Mouse (Mus musculus): ENCODE results near the gene Serinc5.
A peak's percentile ranks its signal among the peaks of the same experiment; 100 is the strongest.
"Not testable (repeated sequence)": the region's sequence is repeated elsewhere in the genome, so short reads cannot be mapped to it uniquely, and the experiment has no call there.

Gene Serinc5

DNA sequence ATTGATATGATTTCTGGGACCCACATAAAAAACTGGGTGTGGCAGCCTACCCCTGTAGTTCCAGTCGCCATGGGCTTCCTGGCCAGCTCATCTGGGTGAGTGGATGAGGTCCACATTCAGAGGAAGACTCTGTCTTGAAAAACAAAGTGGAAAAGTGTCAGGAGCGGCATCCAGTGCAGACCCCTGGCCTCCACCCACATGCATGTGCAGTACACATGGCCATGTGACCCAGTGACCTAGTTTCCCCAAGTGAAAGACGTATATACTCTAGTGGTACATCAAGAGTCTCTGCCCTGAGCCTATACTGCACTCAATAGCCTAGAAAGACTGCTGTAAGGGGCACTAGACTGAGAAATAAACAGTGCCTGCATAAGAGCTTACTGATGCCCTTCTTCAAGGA is 48.7 kb downstream of the Serinc5 start:
- no peak for ATAC-seq (ENCODE audit: insufficient number of reproducible peaks, low FRiP score, low TSS enrichment)

DNA sequence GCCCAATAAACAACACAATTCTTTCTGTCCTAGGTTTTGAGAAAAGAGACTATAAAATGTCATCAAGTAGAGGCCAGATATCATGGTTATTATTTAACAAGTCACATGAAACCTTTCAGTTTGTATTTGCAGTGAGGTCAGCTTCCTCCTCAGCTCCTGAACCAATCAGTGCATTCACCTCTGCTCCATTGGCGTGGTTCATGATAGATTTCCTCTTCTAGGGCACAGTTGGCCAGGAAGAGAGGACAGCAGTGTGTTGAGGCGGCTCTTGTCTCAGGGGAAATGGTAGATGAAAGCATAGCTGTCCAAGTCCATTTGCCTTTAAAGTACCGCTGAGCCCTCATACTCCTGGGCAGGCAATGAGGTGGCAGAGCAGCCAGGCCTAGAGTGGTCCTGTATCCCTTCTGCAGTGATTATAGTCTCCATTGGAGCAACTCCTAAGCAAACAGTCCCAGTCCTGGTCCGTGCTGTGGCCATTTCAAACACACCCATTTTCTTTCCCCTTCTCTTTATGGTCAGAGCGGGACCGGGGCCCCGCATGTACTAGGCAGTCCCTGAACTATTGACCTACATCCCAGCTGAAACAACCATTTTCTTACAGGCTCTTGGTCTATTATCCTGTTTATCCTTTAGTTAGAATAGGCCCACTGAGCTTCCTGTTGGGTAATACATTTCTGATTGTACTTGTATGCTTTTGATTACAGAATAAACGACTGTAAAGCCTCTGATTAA is 51.8 kb downstream of the Serinc5 start:
- ATAC-seq (ENCODE audit: insufficient number of reproducible peaks, low FRiP score, low TSS enrichment) = no peak

DNA sequence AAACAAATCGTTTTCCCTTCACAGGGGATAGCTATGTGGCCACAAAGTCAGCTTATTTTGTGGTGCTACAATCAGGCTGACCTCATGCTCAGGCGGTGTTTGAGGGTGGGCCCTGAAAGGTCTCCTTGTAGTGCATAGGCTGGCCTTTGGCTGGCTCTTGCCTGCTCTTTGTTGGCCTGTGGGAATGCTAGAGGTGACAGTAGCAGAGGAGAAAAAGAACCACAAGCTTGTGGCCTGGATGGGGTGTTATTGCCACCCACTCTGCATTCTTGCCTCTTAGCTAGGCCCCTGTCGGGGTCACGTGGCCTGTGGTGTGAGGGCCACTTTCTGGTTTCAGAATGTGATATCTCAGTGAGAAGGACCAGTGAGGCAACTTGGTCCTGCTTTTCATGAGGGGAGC is 54.1 kb downstream of the Serinc5 start:
- no peak for ATAC-seq (ENCODE audit: insufficient number of reproducible peaks, low FRiP score, low TSS enrichment)

DNA sequence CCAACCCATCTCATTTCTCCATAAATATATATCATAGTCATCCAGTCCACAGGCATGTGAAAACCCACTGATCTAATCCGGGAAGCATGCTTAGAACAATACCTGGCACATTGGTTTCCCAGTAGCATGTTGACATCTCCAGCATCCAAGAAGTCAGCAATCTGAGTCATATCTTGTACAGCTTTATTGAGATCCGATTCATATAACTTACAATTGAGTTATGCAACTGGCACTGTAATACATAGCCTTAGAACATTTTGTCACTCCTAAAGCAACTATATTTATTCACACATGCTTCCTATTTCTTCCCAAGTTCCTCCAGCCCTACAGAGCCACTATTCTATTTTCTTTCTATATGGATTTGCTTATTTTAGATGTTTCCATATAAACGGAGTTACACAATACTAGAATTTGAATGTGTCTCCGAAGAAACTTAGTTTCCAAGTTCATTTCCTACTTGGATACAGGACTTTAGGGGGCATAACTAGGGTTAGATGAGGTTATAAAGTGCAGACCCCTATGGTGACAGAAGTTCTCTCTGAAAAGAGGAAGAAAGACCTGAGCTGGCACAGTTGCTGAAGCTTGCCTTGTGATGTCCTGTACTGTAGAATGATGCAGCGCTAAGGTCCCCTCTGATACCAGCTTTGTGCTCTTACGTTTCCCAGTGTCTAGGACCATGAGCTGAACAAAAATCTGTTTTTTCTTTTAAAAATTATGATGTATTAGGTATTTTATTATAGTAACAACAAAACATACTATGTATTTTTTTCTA is 57.5 kb downstream of the Serinc5 start:
- no peak for ATAC-seq (ENCODE audit: insufficient number of reproducible peaks, low FRiP score, low TSS enrichment)

DNA sequence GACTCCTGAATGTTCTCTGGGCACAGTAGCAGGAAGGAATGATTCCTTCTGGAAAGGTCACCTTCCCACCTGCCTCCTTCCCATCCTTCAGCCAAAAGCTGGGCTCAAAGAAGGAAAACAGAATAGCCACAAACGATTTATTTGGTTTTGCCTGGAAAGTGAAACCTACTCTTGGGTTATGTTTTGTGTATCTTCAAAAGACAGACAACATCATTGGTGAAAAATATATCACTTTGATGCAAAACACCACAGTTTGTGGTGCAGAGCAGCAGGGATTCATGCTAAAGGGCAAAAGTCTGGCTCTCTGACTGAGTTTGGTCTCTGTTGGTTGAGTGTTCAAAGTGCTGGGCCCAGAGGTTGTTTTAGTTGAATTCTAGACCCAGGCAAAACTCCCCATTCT is 60.8 kb downstream of the Serinc5 start:
- no peak for ATAC-seq (ENCODE audit: insufficient number of reproducible peaks, low FRiP score, low TSS enrichment)

DNA sequence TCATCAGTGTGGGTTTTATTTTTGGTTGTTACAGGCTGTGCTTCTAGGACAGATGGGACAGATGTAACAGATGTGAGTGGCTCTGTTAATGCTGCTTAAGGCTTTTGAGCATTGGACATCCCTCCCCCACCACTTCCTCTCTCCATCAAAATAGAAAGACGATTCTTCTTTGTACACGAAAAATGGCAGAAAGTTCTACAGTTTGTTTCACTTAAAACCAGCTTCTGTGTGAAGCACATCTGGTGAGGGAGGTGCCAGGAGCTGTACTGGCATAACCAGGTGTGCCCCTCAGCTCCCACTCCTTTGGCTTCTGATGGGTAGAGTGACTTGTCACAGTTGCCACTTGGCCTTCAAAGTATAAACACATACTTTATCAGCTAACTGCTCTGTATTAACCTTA is 63.8 kb downstream of the Serinc5 start:
- ATAC-seq (ENCODE audit: insufficient number of reproducible peaks, low FRiP score, low TSS enrichment) = no peak

DNA sequence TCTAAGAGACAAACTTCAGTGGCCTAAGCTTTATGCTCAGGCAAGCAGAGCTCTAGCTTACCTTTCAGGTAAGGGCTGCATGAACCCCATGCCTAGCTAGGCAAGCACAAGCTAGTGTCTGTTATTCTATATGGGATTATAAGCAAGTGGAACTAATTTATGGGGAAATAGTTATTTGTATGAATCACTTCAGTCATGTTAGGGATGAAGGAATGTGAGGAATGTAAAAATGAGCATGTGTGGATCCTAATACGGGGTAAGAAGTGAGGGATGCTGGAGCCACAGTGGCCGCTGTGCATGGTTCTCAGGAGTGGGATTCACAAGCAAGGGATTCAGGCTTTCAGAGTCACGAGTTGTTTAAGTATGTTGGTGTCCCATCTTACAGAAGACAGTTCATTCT is 64.4 kb downstream of the Serinc5 start:
- no peak for ATAC-seq (ENCODE audit: insufficient number of reproducible peaks, low FRiP score, low TSS enrichment)

DNA sequence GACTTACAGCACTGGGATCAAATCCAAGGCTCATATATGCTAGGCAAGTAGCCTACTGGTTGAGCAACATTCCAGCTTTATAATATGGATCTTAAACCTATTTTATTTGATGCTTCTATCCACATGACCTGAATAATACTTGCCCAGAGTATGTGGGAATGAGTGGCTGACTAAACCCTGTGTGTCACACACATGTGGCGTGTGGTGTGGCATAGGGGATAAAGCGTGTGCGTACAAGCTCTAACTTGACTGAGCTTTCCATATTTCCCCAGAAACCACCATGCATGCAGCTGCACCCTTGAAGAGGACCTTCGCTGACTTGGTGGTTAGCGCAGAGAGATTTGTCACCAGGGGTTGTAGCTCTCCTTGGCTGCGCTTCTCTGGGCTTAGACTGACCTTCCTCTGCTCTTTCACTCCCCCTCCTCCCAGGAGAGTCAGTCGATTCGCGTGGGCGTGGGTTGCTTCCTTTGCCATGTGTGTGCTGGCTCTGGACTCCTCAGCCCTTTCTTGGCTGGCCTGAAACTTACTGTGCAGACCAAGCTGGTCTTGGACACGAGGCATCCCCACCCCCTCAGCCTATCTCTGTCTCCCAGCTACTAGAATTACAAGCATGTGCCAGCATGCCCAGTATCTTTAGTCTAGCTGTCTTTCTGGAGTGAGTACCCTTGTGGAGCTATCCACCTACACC is 65.2 kb downstream of the Serinc5 start:
- peak; percentile 63; the same call in 1 of the 2 replicates for ATAC-seq (ENCODE audit: insufficient number of reproducible peaks, low FRiP score, low TSS enrichment)

DNA sequence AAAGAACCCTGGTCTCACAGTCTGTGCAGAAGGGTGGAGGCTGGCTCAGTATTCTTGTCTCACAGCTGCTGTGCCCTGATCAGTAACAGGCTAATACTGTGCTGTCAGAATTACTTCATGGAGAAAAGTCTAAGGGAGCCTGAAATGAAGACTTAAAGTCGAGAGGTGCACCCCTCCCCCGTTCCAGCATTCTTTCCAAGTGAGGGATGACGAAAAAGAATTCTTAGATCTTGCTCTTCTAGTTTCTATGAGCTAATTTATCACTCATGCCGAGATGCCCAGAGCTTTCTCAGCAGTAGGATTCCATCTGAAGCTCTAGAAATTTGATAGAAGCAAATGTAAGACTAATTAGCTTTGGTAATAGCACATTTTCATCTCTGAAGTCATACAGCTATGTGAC is 66.8 kb downstream of the Serinc5 start:
- no peak for ATAC-seq (ENCODE audit: insufficient number of reproducible peaks, low FRiP score, low TSS enrichment)

DNA sequence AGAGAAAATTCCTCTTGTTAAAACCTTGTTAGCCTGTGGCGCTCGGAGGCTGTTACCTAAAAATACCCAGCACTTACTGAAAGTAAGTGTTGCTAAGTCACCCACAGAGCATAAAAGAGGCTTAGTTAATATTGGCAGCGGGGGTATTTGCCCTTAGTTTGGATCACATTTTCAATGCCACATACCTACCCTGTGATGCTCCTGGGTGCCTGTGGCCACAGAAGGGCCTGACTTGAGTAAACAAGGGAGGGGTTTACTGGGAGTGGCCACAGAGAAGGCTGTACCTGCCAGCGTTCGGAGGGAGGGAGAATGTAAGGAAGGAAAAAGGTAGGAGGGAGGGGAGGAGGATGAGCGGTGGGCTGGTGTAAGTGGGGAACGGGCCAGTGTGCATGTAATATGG is 68.8 kb downstream of the Serinc5 start:
- no peak for ATAC-seq (ENCODE audit: insufficient number of reproducible peaks, low FRiP score, low TSS enrichment)

DNA sequence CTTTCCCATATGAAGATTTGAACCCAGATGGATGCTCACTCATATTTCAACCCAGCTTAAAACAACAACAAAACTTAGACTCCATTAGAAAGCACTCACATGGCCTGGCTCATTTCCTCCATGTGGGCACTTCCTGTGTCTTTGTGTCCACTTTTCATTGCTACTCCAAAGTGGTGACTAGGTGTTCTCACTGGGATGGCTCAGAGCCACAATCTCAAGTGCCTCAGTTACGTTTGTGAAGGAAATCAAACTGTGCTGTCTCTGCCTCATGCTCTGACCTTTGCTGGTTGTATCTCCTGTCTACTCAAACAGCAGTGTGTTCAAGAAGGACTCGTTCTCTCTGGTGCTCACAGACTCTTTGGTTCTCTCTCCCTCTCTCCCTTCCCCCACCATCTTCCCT is 70.7 kb downstream of the Serinc5 start:
- no peak for ATAC-seq (ENCODE audit: insufficient number of reproducible peaks, low FRiP score, low TSS enrichment)

DNA sequence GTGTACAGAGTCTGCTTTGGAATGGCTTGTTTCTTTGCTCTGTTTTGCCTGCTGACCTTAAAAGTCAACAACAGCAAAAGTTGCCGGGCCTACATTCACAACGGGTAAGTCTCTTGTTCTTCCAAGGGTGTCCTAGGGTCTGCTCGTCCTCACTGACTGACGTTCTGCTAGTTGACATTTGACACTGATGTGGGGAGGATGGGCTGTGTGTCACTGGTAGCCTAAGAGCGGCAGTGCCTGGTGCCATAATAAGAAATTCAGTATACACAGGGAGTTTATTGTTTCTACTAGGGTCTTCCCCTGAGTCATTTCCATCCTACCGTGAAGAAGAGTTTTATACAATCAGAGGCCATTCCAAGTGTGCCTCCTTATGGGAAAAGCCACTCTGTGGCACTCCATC is 71.9 kb downstream of the Serinc5 start:
- no peak for ATAC-seq (ENCODE audit: insufficient number of reproducible peaks, low FRiP score, low TSS enrichment)

DNA sequence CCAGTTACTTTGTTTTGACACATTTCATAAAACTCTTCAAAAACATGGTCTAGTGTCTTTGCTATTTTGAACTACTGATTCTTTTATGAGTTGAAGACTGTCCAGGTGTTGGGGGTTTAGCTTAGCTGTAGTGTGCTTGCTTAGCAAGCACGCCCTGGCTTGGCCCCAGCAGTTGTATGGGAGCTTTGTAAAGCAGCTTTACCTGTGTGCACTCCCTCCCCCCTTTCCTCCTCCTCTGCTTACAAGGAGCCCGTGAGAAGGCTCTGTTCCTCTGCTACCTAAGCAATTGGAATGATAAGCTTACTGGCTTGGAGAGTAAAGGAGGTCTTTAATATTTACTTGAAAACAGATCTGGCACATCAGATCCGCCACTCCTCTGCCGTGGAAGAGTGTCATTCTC is 72.6 kb downstream of the Serinc5 start:
- ATAC-seq (ENCODE audit: insufficient number of reproducible peaks, low FRiP score, low TSS enrichment) = no peak

DNA sequence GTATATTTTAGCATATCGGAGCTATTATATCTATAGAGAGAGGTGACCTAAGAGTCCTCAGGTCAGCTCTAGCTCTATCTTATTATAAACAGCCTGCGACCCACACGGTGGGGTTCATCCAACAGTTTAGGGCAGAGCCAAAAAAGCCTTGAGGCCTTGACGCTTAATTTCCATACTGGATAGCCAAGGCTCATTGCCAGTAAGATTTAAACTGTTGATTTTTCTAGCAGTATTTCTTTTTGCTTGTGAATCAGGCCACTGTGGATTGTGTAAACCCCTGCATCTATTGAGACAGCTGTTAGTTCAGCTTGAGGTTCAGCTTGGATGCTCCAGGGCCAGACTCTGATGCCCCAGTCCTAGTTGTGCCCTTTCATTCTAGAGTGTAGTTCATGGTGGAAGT is 73.4 kb downstream of the Serinc5 start:
- ATAC-seq (ENCODE audit: insufficient number of reproducible peaks, low FRiP score, low TSS enrichment) = no peak

DNA sequence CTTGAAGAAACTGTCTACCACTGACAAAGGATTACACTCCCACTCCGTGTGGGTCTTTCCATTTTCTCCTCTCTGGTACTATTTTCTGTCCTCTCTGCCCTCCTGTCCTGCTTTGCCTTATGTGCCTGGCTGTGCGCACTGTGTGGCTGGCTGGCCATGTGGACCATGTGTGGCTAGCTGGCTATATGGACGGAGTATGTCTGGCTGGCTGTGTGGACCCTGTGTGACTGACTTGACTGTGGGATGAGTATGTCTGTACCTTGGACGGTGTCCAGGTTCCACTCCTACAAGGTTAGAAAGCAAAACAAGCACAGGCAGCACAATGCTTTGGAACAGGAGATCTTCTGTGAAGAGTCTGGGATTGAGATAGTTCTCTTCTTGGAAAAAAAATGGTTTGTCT is 74.4 kb downstream of the Serinc5 start:
- ATAC-seq (ENCODE audit: insufficient number of reproducible peaks, low FRiP score, low TSS enrichment) = no peak

DNA sequence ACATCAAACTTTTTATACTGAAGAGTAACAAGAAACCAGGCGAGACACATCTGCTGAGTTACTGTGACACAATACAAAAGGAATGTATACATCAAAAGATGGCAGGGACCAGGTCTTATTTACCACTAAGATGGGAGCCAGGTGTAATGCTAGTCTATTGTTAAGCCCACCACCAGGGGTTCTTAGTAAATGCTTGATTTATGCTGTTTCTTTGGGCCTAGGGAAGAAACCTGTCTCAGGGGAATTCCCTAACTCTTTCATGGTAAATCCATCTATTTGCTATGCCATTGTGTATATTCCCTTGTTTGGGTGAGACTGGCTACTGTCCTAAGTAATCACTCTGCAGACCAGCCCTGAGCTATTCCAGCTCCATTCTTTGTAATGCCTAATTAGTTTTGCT is 76.3 kb downstream of the Serinc5 start:
- not testable (repeated sequence) for ATAC-seq (ENCODE audit: insufficient number of reproducible peaks, low FRiP score, low TSS enrichment)

DNA sequence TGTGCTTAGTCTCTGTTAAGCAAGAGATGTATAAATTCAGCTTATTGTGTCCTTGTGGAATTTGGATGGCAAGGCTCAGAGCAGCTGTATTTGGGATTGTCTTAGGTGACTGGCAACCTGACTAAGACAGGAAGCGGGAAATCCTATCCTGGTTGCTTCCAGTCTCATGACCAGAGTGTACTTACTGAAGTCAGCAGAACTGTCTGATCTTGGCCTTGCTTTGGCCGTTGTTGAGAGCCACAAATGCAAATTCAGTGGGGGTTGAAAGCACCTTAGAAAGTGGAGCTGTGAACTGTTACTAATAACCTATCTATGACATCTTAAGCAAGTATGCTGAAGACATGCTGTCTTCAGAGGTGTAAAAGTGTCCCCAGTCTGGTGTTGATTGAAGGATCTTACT is 78.2 kb downstream of the Serinc5 start:
- no peak for ATAC-seq (ENCODE audit: insufficient number of reproducible peaks, low FRiP score, low TSS enrichment)

DNA sequence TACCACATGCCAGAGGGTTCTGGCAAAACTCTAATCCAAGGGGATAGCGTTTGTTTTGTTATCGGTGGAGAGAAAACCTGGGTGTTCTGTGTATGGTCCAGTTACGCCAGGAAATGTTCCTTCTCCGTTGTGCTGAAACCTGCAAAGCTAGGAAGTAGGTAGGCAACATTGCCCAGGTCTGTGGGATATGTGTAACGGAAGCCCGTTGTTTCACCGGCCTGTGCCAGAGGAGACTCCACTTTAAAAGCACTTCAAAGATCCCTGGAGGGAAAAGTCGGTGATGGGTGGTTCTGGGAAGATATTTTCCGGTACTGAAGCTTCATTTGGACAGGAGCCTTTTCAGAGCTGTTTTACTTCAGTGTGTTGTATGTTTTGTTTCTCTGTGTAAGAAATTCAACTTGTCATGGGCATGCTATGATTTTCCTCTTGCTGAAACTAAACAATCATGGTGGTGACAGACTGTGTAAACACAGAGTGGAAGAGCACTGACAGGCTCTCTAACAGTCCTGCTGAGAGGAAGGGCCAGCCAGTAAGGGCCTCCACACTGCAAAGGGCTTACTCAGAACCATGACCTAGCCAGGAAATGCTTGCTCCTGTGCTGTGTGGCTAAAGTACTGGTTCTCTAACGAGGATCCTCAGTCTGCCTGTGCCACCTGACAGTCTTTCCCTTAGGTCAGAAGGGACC is 83.1 kb downstream of the Serinc5 start:
- ATAC-seq (ENCODE audit: insufficient number of reproducible peaks, low FRiP score, low TSS enrichment) = no peak

DNA sequence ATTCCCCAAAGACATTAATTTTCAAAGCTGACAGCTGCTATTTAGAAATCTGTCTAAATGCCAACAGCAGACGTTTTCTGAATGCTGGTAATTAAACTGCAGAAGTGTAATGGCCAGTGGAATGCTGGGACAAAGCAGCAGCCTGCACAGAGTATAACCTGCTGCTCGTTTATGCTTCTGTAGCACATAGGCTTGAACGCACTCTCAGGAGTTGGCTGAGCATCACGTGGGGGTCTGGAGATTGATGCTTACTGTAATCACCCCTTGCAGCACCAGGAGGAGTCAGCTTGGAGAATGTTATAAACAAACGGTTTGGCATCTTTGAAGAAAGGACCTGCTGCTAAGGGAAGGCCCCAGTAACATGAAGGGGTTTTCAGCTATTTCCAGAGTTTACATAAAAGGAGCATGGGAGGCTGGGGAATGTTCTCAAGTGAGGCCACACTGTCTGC is 85.6 kb downstream of the Serinc5 start:
- no peak for ATAC-seq (ENCODE audit: insufficient number of reproducible peaks, low FRiP score, low TSS enrichment)

DNA sequence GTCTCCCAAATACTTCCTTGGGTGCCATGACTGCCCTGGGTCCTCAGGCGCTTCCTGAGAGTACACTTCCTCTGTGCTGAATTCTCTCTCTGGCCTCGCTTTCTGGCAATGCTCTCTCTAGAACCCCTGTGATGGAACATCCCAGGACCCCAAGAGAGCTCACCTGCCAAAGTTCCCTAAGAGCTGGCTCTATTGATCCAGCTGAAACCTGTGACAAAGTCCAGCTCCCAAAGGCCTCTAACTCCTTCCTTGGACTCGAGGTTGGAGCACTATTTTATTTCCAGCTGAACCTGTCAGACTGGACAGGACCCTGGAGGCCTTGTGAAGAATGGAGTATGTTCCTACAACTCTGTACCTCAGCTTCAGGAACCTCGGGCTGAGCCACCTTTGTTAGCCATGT is 86.2 kb downstream of the Serinc5 start:
- ATAC-seq (ENCODE audit: insufficient number of reproducible peaks, low FRiP score, low TSS enrichment) = no peak

DNA sequence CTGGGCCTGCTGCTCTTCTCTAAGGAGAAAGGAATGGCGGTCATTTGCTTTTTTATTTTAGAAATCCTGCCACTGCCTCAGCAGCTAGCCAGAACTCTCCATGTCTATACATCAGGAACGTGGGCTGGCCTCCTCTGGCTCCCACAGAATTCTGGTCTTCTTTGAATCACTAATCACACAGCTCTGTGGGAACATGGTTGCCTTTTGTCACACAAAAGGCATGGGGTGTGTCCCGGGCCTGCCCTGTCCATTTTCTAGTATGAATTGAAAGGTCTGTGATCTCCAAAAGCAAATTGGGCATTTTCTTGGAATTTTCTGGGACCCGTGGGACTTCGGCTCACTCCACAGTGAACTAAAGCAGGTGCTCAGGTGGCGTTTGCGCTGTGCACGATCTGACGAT is 87.9 kb downstream of the Serinc5 start:
- ATAC-seq (ENCODE audit: insufficient number of reproducible peaks, low FRiP score, low TSS enrichment) = no peak

All from cerebellum, adult (tissue).